Mouse (Mus musculus): ENCODE data around the gene Eif3l.

Eif3l gene

DNA sequence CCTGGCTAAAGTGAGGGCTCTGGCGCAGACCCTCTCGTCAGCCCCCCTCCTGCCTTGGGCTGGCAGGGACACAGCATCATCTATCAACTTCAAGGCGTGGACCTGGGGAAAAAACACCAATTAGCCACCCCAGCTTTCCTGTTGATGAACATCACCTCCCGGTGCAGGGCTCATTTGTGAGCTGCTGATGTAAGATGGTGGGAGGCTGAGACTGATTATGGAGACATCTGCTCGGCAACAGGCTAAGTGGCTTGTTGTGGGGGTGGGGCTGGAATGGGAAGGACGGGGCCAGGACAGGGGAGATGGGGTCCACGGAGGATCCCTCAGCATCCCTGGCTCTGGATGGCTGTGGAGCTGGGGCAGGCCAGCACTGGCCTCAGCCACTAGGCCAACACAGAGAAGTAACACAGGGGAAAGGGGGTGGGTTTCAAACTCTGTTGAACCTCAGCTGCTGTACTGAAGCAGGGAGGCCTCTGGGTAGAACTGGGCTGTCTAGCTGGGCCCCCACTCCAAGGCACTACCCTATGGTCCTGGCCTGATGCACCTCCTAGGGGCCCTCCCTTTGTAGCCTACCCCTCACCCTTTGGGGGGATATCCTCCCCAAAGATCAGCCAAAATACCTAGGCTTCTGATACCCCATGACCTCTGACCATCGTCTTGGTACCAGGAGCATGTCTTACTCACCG lies 24.7 kb upstream of the Eif3l start:
- DNase-seq, result no peak

DNA sequence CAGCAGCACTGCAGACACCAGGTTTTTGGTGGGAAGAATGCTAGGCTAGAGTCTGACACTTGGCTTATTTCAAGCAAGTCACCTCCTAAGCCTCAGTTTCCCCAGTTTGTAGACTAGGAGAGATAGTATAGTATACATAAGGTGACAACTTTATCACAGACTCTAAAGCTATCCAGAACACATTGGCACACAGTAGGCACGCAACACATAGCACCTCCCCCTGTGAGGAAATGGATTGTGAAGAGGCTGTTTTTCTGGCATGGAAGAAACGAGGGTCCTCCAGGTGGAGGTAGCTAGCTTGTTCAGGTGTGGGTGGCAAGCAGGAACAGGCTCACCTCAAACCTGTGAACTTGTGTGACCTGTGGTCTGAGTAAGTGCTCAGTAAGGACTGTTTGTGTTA lies 24.0 kb upstream of the Eif3l start:
- DNase-seq, result peak in 1 of 2 experiments; percentile 12

DNA sequence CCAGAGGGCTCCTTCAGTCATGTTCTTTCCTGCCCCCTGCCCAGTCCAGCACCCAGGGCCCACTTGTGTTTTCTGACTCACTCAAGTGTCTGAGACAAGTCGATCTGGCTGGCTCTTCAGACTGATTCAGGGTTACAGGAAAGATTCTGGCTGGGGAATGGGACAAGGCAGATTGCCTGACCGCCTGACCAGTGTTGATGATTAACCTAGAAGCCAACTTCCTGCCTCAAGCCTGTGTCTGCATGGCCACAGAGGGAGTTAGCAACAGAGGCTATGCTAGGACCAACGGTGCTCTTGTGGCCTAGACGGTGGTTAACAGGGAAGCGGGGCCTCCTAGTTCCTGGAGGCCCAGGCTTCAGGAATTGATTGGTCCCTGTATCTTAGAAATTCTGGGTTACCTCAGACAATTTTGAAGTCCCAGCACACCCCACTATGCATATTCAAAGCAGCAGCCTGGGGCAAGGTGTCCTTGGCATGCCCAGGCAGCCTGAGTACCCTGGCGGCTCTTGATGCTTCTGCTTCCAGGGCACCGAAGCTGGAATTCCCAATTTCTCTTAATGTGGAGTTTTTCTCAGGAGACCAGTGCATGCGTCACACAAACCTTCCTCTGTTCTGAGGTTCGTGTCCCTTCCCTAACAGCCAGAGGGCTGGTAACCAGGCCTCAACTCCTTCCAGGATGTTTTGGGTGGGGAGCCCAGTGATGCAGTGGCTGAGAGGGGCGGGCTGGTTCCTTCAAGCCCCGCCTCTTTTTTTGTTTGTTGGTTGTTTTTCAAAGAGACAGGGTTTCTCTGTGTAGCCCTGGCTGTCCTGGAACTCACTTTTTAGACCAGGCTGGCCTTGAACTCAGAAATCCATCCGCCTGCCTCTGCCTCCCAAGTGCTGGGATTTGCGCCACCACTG lies 23.3 kb upstream of the Eif3l start:
- peak in 1 of 2 experiments; percentile 54 for DNase-seq

DNA sequence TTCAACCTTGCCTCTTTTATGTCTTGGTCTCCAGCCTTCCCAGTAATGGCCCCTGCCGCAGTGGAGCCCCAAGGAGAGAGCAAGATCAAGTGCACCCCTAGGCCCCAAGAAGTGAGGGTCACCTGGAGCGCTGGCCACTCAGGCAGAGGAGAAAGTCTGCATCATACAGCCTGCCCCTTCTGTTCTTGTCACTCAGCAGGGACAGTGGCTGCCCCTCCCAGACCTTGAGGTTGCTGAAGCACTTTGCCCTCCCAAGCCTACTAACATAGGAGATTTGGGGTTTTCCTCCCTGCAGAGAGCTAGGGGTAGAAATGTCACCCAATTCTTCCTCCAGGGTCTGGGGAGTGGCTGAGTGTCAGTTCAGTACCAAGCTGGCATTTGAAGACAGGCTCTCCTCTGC lies 22.6 kb upstream of the Eif3l start:
- DNase-seq, result no peak

DNA sequence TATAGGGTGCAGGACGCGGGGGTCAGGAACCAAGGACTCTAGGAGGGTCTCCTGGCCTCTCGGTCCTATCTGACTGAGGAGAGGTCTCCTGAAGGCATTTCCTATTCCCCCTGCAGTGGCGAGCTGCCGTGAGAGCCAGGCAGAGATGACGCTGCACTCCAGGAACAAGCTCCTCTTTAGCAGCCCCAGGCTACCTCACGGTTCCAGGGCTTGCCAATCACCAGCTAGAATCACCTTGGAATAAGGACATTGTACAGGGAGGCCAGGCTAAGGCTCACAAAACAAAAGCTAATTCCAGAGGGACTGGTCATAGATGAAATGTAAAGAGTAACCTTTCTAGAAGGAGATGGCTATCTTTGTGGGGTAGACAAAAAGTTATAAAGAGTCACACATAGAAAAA lies 18.4 kb upstream of the Eif3l start:
- no peak for DNase-seq

DNA sequence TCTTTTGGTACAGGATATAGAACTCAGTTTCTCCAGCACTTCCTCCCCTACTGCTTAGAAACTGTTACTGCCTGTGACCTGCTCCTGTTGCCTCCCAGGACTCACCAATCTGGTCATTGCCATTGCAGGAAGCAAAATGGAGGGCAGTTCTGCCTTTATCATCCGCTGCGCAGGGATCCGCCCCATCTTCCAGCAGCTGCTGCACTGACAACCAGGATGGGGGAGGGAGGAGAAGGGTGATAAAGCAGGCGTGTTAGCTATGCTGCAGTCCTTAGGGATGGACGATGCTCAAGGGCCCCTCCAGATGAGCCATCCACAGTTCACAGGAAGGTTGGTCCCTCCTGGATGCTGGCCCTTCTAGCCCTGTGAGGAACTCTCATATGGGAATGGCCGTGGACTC lies 17.1 kb upstream of the Eif3l start:
- no peak for DNase-seq

DNA sequence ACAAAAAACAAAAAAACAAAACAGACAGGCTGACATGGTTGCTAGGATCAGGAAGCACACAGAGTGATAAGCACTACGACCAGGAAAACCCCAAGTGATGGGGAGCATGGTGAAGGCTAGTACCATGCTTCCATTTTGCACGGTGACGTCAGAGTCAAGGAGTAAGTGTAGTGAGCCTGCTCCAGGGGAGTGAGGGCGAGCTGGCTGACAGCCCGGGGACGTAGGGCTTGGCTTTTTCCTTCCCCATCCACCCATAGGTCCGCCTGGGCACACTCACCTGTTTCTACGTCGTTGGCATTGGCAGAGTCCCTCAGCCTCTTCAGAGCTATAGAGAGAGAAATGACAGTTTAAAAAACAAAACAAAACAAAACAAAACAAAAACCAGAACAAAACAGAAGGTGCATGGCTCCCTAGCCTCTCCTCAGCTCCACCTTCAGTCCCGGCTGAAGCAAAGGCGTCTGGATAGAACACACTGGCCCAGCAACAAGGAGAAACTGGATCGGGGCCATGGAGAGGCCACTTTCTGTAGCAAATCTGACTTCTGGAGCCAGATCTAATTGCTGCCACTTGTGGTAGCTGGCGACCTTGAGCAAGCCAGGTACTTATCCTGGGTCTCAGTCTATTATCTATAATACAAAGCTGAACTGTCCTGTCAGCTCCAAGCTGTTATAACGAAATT lies 14.0 kb upstream of the Eif3l start:
- peak; percentile 32 to 50 for DNase-seq

DNA sequence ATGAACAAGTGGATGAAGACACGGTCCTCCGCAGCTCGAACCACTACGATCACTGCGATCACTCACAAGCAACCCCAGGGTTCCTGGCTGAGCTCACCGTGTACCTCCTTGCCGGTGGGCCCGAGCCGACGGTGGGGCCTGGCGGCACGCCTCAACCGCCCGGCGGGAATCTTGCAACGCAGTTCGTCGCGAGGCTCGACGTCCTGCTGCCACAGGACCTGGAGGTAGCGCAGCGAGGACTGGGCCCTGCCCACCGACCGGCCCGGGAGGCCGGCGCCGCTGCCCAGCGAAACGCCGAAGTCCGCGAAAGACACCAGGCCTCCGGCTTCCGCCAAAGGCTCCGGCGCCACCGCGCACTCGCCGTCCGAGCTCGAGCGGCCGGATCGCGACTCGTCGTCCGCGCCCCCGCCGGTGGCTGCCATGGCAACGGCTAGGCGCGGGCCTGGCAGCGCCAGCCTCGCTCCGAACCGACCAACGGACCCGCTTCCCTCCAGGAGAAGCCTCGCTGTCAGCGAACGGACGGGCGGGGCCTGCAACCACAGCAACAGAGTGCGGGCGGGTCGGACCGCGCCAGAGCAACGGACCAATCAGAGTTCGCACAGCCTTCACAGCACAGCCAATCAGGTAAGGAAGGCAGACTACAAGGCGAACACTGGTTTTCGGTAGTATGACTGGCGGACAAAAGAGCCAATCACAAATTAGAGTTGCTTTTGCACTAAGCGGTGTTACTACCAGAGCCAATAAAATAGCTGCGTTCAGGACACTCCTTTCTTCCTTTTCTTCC lies 12.4 kb upstream of the Eif3l start, which contains the start of gene Ankrd54:
Gene Ankrd54, minus strand, starts transcription at position 518 of the 784 bp plus-strand sequence.
- peak; percentile 99 for DNase-seq

DNA sequence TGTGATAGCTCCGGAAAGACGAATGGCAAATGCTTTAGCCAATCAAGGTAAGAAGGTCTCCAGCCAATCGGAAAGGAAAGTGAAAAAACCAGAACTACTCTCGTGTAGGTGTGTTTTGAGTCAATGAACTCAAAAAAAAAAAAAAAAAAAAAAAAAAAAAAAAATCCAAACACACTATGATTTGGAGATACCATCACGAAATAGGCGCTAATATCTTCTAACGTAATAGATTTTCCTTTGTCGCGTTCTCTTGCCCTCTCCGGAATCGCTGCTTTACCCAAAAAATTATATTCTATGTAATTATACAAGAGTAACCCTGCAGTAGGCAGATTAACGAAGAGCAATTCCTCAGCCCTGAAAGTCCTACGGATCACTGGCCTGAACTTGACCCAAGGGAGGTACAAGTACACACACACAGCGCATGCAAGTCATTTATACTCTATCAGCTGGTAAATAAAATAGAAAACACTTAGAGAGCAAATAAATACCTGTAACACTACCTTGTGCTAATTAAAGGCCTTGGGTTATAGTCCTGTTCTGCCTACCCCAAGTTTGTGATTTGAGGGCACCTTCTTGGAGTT lies 11.7 kb upstream of the Eif3l start:
- no peak for DNase-seq

DNA sequence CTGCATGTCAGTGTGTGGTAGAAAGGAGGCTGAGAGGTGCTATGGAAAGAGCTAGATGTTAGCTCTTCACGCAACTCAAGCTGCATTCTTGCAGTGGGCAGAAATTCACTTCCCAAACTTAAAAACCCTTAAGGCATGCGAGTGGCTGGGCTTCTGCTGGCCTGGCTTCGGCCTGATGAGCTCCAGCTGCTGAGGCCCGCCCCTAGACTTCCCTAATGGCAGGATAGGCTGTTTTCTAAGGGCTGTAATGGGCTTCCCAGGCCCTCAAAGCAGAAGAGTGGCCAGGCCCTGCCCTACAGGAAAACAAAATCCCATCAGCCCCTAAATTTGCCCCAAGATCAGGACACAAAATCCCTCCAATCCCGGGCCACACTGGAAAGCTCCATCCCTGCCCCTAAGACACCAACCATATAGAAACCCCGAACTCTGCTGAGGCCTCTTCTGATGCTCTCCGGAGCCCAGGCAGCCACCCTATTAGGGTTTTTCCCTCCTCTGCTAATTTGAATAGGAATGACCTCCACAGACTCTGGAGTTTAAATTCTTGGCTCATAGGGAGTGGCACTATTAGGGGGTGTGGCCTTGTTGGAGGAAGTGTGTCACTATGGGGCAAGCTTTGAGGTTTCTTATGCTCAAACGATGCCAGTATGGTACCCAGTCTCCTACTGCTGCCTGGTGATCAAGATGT lies 9.8 kb upstream of the Eif3l start:
- no peak for DNase-seq

DNA sequence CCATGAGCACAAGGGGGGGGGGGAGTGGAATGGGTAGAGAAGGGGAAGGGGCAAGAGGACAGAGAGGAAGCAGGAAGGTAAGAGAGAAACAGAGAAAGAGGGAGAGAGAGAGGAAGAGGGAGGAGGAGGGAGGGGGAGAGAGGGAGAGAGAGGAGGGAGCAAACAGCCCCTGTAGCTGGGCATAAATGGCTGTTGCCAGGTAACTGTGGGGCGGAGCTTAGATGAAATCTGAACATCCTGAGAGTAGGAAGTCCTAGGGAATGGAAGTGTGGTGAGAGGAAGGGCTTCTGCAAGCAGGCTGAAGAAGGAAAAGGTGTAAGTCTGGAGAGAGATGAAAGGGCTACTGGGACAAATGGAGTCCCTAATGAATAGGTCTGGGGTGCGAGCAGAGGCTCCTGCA lies 8.7 kb upstream of the Eif3l start:
- peak in 1 of 2 experiments; percentile 42 for DNase-seq

DNA sequence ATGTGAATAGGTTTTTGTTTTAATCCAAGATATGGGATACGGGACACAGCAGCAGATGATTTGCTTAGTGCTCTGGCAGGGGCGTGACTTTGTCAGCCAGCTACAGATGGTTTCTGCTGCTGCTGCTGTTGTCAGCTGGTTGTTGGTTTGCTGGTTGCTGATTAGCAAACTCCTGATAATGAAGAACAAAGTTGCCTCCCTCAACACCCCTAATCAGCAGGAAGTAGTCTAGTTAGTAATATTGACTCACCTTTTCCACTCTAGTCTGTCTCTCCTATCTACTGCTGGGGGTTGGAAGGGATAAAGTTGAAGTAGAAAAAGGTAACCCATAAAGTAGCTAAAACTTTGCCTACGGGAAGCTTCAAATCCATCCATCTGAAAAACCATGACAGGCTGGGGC lies 7.3 kb upstream of the Eif3l start:
- DNase-seq, result no peak

DNA sequence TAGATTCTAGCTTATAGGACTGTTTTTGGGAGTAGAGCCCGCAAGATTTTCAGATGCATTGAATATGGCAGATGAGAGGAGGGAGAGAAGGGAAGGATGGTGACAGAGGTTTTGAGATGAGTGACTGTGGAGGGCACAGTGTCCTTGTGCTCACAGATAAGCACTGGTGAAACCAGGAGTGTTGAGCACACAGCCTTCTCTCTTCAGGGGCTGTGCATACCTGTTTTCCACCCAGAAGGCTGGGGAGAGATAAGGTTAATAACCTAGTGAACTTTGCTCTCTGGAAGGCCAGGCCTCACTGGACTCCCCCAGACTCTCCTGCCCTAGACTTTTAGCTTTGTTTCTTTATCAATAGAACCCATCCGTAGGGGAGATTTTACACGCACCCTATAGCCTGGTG lies 6.6 kb upstream of the Eif3l start:
- no peak for DNase-seq

DNA sequence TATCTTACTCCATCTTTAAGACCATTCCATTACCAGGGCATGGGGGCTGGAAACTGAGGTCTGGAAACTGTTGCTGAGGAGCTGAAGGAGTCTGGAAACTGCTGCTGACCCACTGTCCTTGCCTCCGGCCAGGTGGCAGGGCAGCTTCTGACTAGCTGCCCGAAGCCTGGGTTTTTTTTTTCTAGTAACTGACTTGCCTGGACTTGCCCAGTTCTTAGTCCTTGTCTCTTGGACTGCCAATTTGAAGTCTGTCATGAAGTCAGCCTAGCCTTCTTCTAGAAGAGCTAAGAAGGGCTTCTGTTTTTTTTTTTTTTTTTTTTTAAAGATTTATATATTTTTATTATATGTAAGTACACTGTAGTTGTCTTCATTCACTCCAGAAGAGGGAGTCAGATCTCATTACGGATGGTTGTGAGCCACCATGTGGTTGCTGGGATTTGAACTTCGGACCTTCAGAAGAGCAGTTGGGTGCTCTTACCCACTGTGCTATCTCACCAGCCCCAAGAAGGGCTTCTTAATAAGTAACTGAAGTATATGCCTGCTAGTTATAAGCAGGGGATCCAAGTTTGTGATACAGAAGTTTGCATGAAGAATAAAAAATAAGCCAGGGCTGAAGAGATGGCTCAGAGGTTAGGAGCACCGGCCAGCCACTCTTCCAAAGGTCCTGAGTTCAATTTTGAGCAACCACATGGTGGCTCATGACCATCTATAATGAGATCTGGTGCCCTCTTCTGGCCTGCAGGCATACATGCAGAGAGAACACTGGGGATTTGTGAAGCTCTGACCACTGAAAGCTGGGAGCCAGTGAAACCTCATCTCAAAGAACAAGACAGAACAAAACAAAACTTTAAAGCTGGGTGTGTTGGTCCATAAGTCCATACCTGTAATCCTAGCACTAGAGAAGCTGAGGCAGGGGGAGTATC lies 3.6 kb upstream of the Eif3l start:
- DNase-seq, result peak; percentile 22 to 49

DNA sequence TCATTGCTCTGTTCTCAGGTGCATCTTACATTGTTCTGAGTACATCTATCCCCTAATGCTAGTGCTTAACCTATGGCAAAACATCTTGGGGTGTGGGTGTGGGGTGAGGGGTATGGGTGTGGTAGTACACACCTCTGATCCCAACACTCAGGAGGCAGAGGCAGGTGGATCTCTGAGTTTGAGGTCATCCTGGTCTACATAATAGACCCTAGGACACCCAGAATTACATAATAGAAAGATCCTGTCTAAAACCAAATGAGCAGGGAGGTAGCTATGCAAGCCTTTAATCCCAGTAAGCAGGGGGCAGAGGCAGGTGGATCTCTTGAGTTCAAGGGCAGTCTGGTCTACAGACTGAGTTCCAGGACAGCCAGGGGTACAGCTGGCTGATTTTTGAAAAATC lies 1.2 kb upstream of the Eif3l start:
- DNase-seq, result no peak

DNA sequence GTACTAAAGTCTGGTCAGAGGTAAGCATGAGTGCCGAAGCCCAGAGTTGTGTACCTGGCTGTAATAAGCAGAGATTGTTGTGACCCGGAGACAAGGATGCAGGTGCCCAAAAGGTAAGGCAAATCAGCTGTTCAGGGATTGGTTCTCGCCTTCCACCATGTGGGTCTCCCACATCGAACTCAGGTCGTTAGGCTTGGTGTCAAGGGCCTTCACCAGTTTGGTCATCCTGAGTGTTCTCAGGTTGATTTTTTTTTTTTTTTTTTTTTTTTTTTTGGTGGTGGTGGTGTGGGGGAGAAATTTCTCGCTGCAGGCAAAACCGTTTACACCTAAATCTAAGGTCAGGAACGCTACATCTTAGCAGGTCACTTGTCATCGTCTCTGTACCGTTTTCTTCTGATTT lies 533 bp upstream of the Eif3l start:
- DNase-seq, result no peak

DNA sequence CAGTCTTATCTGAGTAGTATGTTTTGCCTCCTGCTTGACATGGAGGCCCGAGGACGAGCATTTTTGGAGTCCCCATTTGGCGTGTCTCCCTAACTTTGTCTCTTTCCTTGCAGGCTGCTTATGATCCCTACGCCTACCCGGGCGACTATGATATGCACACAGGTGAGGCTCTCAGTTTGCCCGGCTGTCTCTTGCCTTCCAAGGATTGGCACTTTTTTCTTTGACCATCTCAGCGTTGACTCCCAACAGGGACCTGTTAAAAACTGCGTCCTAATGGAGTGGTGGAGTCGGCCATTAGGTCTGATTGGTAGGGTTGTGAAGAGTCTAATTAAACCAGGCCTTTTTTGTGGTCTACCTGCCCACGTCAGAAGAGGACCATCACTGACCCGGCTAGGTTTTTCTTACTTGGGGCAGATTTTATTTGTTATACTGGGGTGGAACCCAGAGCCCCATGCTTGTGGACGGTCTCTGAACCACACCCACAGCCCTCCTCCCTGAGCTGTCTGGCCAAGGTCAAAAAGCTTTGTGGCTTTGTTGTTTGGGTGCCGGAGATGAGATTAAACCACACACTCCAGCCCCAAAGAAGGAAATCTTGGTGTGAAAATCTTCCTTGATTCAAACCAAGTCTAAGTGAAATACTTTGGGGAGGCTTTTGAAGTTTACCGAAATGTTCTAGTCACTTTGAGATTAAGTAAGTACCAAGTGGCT lies 833 bp downstream of the Eif3l start:
- DNase-seq, result no peak

DNA sequence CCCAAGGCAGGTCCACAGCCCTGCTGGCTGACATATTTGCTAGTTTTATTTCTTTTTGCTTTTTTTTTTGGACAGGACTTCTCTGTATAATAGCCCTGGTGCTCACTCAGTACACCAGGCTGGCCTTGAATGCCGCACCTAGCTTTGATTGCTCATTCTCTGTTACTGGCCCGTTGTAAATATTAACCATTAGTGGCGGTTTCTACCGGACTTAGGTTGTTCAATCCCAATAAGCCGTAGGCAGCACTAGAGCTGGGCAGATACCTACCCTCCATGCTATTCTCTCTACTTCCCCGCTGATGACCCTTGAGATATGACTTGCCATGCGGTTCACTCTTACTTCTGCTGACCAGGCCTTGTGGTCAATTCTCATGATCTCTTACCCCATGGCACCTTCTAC lies 4.6 kb downstream of the Eif3l start:
- DNase-seq, result no peak

DNA sequence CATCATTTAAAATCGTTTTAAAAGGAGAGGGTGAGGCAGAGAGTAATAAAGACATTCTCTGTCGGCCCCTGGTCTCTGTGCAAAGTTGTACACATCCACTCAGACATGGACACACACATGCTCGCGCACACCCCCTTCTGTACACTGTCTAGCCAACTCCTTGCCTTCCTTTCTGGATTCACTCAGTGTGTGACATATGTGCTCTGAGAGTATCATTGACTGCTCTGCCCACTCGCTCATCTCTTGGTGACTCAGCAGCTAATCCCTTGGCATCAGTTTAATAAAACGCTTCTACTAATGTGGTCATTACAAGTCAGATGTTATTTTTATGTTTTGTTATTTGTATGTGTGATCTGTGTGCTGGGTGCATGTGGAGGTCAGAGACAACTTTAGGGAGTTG lies 17.3 kb downstream of the Eif3l start:
- no peak for DNase-seq
